Mouse (Mus musculus) heart, embryonic 16.5 days (tissue): ENCODE data around the gene Hoxd3. TPM values are rescaled to one million over a fixed set of nuclear protein-coding genes. Genes with fewer than 3 reads are reported as not detected.

ENCODE experiments used
- ATAC-seq: fragments of 200-750 bp; cut with Nextera tagmentation; replicated peaks from 2 replicates; pipeline ENCODE4 v1.8.0; 2017; ENCODE audit warnings: moderate number of reproducible peaks; ENCODE audit not compliant: insufficient read depth, low FRiP score; ENCODE audit errors: extremely low read depth
- H3K27ac ChIP-seq: fragments of 300-500 bp; sonication (generic); 2 replicates; pipeline ENCODE4 v1.5.1; 2014; ENCODE audit warnings: mild to moderate bottlenecking, low read length, control low read depth, moderate library complexity
- H3K27me3 ChIP-seq: fragments of 300-500 bp; sonication (generic); 2 replicates; pipeline ENCODE4 v1.6.1; 2014; ENCODE audit warnings: low read length, mixed read lengths; ENCODE audit not compliant: control insufficient read depth, insufficient read depth
- H3K36me3 ChIP-seq: fragments of 300-500 bp; sonication (generic); 2 replicates; pipeline ENCODE4 v1.6.1; 2014; ENCODE audit not compliant: control insufficient read depth, insufficient read depth
- H3K4me1 ChIP-seq: fragments of 300-500 bp; sonication (generic); 2 replicates; pipeline ENCODE4 v1.6.1; 2014; ENCODE audit warnings: low read length, mixed read lengths; ENCODE audit not compliant: control insufficient read depth, insufficient read depth
- H3K4me2 ChIP-seq: fragments of 300-500 bp; sonication (generic); 2 replicates; pipeline ENCODE4 v1.6.1; 2014; ENCODE audit warnings: low read depth, mild to moderate bottlenecking, control low read depth, low read length
- H3K4me3 ChIP-seq: fragments of 300-500 bp; sonication (generic); 2 replicates; pipeline ENCODE4 v1.5.1; 2014; ENCODE audit warnings: mild to moderate bottlenecking, control low read depth, low read length
- H3K9ac ChIP-seq: fragments of 300-500 bp; sonication (generic); 2 replicates; pipeline ENCODE4 v1.6.1; 2014; ENCODE audit warnings: low read length, control low read depth
- H3K9me3 ChIP-seq: fragments of 300-500 bp; sonication (generic); replicated peaks from 2 replicates; pipeline ENCODE4 v1.6.1; 2016; ENCODE audit warnings: low read length; ENCODE audit not compliant: control insufficient read depth
- WGBS: fragments of 180-500 bp; shearing (Covaris S2); extraction: QIAGEN DNeasy Blood & Tissue Kit; methylation state at CpG from one replicate; pipeline ENCODE4 v1.1.7; 2014; 5-methylcytosine and 5-hydroxymethylcytosine counted together
- polyA plus RNA-seq: library from polyadenylated mRNA; unstranded; fragments of >200 nt; fragmentation: Nextera tagmentation; extraction: Ambion mirVana; gene quantifications from 2 replicates; pipeline ENCODE4 v1.2.1, GENCODE M21; 2015

Hoxd3 gene
- polyA plus RNA-seq, 1 experiment from 2014 or later: 0.66 TPM

DNA sequence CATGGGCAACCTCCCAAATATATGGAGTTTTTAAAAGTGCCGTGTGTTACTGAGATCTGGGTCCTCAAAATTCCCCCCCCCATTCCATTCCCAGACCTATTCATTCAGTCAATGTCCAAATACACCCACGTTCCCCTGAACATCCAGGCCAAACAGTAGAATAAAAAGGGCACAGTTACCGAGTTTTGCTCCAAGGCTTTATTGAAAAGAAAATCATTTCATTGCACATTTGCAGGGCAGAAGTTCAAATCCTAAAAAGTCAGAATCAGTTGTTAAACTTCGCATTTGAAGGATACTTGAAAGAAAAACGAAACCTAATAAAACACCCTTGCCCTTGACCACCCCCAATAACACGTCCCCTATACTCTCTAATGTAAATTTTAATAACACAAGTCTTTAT, 8.9 kb upstream of the Hoxd3 start:
- Histone ChIP-seq H3K4me1 (peaks cover 7% of the 10 kb centered on the region; the same call in 1 of the 2 replicates), H3K4me3 (no peak overlapping the region), H3K9ac (no peak overlapping the region), H3K36me3 (no peaks in the 10 kb centered on the region), H3K4me2 (no peak overlapping the region), H3K9me3 (no peaks in the 10 kb centered on the region), H3K27ac (no peak overlapping the region), H3K27me3 (peaks cover 88% of the 10 kb centered on the region)
- no peak for ATAC-seq
- WGBS: 24% methylated on average over 6 of the region's 6 CpGs

GRCm38 (mm10) chr2:74703317-74703716, 8.4 kb upstream of the Hoxd3 start:
- no peak for ATAC-seq
- Histone ChIP-seq H3K27me3 (peaks cover 89% of the 10 kb centered on the region), H3K4me1 (peaks cover 3% of the 10 kb centered on the region; the same call in 1 of the 2 replicates), H3K27ac (no peak overlapping the region), H3K4me3 (no peak overlapping the region), H3K9ac (no peak overlapping the region), H3K36me3 (no peaks in the 10 kb centered on the region), H3K9me3 (no peaks in the 10 kb centered on the region), H3K4me2 (no peak overlapping the region)
- WGBS: 8% methylated on average over 10 of the region's 10 CpGs

GRCm38 (mm10) chr2:74703720-74704392, 7.9 kb upstream of the Hoxd3 start:
- Histone ChIP-seq H3K9me3 (no peaks in the 10 kb centered on the region), H3K27me3 (peaks cover 92% of the 10 kb centered on the region), H3K36me3 (no peaks in the 10 kb centered on the region), H3K4me3 (no peak overlapping the region), H3K9ac (no peak overlapping the region), H3K4me2 (no peak overlapping the region), H3K4me1 (peaks cover 3% of the 10 kb centered on the region; the same call in 1 of the 2 replicates), H3K27ac (no peak overlapping the region)
- ATAC-seq: no peak
- 4% methylated on average over 26 of the region's 26 CpGs for WGBS

- WGBS: 3% methylated on average over 46 of the region's 52 CpGs
- no peaks in the 10 kb centered on the region for H3K9me3 ChIP-seq
- peak within 1 kb of the TSS; percentile 46 for H3K9ac ChIP-seq
- no peaks in the 10 kb centered on the region for H3K36me3 ChIP-seq
- H3K4me3 ChIP-seq: peak within 1 kb of the TSS; percentile 53
- no peak within 1 kb of the TSS for H3K27ac ChIP-seq
- H3K27me3 ChIP-seq: peaks cover 93% of the 10 kb centered on the region
- H3K4me2 ChIP-seq: peak within 1 kb of the TSS; percentile 77
- peaks cover 3% of the 10 kb centered on the region; the same call in 1 of the 2 replicates for H3K4me1 ChIP-seq
- ATAC-seq: peak; percentile 19; the same call in 1 of the 2 replicates
These were observed 7.2 kb upstream of the Hoxd3 start, which contains the start of gene Hoxd8 for GRCm38 (mm10) chr2:74704393-74704998. TSS of gene Hoxd8 (plus strand) at chr2:74704615.

- no peak overlapping the region for H3K27ac ChIP-seq
- WGBS: under 1% methylated on average over 37 of the region's 66 CpGs
- no peak; the same call in 1 of the 2 replicates for ATAC-seq
These were observed 6.7 kb upstream of the Hoxd3 start for GRCm38 (mm10) chr2:74704999-74705466.

DNA sequence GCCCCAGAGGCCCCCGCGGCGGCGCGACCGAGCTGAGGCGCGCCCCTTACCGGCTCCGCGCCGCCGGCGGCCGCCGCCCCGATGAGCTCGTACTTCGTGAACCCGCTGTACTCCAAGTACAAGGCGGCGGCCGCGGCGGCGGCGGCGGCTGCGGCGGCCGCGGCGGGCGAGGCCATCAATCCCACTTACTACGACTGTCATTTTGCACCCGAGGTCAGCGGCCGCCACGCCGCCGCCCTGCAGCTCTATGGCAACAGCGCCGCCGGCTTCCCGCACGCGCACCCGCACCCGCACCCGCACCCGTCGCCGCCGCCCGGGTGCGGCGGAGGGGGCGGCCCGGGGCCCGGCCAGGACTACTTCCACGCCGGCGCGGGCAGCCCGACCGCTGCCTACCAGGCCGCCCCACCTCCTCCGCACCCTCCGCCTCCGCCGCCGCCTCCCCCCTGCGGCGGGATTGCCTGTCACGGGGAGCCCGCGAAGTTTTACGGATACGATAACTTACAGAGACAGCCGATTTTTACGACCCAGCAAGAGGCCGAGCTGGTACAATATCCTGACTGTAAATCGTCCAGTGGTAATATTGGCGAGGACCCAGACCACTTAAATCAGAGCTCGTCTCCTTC, 6.1 kb upstream of the Hoxd3 start:
- Histone ChIP-seq H3K27ac (no peak overlapping the region), H3K9ac (peak overlapping the region; percentile 46), H3K4me1 (peaks cover 3% of the 10 kb centered on the region; the same call in 1 of the 2 replicates), H3K9me3 (no peaks in the 10 kb centered on the region), H3K4me2 (peak overlapping the region; percentile 77), H3K4me3 (peak overlapping the region; percentile 53), H3K27me3 (peaks cover 93% of the 10 kb centered on the region), H3K36me3 (no peaks in the 10 kb centered on the region)
- no peak; the same call in 1 of the 2 replicates for ATAC-seq
- under 1% methylated on average over 60 of the region's 85 CpGs for WGBS

More at GRCm38 (mm10) chr2:74704999-74705466, 6.7 kb upstream of the Hoxd3 start:
- H3K9me3 ChIP-seq: no peaks in the 10 kb centered on the region
- H3K27me3 ChIP-seq: peaks cover 93% of the 10 kb centered on the region
- no peaks in the 10 kb centered on the region for H3K36me3 ChIP-seq
- peak overlapping the region; percentile 53 for H3K4me3 ChIP-seq
- peak overlapping the region; percentile 46 for H3K9ac ChIP-seq
- peaks cover 3% of the 10 kb centered on the region; the same call in 1 of the 2 replicates for H3K4me1 ChIP-seq
- peak overlapping the region; percentile 77 for H3K4me2 ChIP-seq

DNA sequence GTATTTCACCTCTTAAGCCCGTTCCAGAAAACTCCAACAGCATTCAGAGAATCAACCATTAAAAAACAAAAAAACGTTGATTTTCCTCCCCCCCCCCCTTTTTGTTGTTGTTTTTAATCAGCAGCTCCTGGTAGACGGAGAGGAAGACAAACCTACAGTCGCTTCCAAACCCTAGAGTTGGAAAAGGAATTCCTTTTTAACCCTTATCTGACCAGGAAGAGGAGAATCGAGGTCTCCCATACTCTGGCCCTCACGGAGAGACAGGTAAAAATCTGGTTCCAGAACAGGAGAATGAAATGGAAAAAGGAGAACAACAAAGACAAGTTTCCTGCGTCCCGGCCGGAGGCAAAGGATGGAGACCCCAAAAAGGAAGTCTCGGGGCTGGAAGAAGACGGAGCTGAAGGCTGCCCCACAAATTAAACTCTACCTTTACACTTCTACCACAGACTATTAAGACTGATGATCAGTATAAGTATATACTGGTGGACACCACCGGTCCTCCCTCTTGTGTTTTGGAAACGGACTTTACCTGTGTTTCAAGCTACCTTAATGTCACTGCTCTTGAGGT, 5.2 kb upstream of the Hoxd3 start:
- no peak overlapping the region for H3K4me3 ChIP-seq
- WGBS: 3% methylated on average over 13 of the region's 13 CpGs
- H3K27ac ChIP-seq: no peak overlapping the region
- H3K9me3 ChIP-seq: no peaks in the 10 kb centered on the region
- H3K27me3 ChIP-seq: peaks cover 91% of the 10 kb centered on the region
- ATAC-seq: no peak
- no peak overlapping the region for H3K4me2 ChIP-seq
- no peaks in the 10 kb centered on the region for H3K36me3 ChIP-seq
- H3K4me1 ChIP-seq: peaks cover 3% of the 10 kb centered on the region; the same call in 1 of the 2 replicates
- no peak overlapping the region for H3K9ac ChIP-seq

DNA sequence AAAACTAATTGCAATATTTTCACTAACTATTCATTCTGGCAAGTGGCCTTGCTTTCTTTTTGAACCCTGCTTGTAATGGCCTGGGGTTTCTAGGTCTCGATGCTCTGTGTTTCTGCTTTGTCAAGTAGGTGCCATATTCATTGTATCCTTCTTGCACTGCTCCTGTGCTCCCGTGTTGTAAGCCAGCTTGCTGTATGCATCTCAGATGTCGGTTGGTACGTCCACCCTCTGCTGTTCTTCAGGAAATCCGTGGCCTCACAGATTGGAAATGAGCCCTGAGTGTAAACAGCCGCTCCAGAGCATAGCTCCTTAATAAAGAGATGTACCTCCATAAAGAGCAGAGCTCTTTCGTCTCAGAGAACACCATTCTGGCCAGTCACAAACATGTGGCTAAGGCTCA, 4.1 kb upstream of the Hoxd3 start:
- H3K4me2 ChIP-seq: no peak overlapping the region
- WGBS: 13% methylated on average over 7 of the region's 7 CpGs

More for the DNA sequence above, 4.1 kb upstream of the Hoxd3 start:
- Histone ChIP-seq H3K36me3 (no peaks in the 10 kb centered on the region), H3K4me3 (no peak overlapping the region), H3K27me3 (peaks cover 94% of the 10 kb centered on the region), H3K27ac (no peak overlapping the region), H3K4me1 (peaks cover 10% of the 10 kb centered on the region; the same call in 1 of the 2 replicates), H3K9ac (no peak overlapping the region), H3K9me3 (no peaks in the 10 kb centered on the region)
- no peak for ATAC-seq
